Mouse (Mus musculus) spleen, embryonic (tissue): ENCODE measurements around the gene Manf.

Source experiments
- CTCF ChIA-PET: fragments of 350-600 bp; sonication (Branson Sonifier 250); formaldehyde crosslinking; loops from one replicate; lab custom pipeline; 2022; lab: Charles Lee

Gene Manf

DNA sequence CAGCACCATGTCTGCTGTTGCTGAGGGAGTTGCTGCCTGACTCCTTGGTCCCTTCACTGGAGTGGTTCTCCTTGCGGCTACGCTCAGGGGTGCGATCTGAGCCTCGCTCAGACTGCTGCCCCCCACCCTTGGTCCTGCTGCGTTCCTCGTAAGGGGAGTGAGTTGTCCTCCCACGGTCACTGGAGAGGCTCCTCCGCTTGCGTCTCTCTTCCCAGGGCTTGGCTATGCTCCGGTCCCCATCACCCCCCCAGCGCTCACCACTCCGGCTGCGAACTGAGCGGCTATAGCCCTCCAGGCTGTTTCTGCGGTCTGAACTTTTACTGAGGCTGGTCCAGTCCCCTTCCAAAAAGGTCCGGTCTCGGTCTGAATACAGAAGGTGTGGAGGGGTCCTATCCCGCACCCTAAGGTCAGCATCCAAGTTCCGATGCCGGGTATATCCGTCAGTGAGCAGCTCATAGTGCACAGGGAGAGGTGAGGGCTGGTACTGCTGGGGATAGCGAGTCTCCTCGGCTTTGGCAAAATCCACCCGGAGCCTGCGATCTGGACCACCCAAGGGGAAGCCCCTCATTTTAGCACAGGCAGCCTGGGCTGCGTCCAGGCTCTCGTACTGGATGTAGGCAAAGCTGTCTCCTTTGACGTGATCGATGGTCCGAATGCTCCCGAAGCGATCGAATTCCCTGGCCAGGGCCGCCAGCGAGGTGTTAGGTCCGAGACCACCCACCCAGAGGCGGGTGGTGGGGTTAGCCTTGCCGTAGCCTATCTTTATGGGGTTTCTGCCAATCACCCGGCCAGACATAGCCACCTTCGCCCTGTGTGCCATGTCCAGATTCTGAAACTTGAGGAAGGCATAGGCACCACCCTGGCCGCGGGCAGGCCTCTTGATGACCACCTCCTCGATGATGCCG is 6.5 kb downstream of the Manf start:
- CTCF ChIA-PET = no interaction called here

DNA sequence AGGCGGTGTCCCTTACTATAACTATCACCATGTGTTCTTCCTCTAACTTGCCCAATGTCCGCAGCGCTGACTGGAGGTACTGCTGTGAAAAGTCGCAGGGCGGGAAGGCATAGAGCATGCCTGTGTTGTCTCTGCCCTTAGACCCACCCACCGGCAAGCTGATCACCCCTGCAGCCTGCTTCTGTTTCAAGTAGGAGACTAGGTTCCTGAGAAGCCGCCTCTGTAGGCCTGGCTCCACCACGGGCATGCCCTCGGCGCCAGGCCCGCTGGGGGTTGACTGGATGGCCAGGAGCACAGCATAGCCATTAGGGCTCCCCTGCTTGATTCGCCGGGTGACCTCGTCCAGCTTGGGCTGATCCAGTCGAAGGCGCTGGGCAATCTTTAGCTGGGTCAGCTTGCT is 7.5 kb downstream of the Manf start:
- CTCF ChIA-PET = no interaction called here

DNA sequence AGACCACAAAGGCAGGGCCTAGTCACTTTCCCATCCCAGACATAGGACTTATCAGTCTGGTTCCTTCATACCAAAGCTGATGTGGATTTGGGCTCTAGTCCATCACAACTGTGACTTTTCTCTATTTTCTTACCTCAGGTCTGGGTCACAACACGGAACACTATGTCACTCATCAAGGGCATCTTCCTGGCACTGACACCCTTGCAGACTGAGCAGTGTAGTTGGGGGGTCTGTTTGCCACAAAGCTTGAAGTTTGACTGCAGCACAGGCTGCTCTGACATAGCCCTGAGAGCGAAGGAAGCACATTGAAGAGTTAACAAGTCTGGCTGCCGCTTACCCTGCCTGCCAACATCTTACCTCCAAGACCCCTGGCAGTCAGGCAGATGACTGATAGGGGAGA is 8.7 kb downstream of the Manf start:
- CTCF ChIA-PET = no interaction called here

DNA sequence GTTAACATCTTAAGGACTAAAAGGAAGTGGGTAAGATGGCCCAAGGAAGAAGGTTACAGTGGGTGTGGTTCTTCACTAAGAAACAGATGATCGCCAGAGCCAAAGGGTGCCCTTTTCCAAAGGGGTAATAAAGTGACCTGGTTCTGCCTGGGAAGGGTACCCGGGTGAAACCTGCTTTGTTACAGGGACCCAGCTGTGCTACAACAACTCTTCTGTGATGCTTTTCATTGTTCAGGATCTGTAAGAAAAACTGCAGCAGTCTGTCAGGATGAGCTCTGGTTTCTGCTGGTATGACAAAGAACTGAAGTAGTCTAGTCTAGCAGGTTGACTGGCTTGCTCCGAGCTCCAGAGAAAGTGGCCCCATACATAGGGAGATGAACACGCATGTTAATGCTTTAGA is 9.6 kb downstream of the Manf start:
- CTCF ChIA-PET = no interaction called here

DNA sequence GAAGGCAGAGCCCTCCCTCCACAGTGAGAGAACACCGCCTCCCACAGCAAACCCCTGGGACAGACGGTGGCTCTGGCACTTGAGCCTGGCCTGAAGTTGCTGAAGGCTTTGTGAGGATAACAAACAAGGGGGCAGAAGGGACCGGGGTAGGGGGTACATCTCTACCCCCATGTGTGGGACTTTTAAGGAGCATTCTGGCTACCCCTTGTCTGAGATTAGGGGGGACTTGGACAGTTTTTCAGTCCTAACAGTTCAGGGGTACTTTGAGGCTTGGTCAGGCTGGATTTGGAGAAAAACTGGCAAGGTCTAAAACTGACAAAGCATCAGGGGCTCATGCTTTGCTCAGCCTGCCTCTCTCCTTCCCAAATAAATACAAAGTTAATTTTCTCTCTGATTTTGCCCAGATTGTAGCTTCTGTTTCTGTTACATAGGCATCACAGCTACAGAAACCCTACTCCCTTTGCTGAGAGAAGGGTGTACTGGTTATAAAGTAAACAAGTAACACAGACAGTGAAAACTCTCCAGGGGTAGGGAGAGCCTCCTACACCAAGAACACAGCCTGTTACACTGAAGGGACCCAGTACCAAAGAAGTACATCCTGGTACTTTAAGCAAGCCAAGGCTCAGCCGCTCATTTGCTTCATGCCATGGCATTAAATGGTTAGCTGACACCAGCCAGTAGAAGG is 10.6 kb downstream of the Manf start:
- CTCF ChIA-PET = no interaction called here

DNA sequence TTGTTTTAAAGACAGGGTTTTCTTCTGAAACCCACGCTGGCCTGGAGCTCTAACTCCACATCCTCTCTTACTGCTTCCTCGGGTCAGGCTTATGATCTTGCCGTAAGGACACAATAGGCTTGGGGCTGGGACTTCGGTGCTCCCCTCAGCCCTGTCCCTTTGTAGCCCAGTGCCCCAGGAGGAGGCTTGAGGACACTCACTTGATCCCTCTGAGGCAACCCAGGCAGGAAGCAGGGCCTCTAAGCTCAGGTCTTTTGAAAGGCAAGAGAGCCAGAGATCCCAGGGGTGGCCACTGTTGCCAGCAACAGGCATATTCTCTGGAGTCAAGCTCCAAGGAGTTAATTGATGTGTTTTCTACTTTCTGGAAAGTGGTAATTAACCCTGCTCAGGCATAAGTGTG is 12.3 kb downstream of the Manf start:
- CTCF ChIA-PET = no interaction called here

DNA sequence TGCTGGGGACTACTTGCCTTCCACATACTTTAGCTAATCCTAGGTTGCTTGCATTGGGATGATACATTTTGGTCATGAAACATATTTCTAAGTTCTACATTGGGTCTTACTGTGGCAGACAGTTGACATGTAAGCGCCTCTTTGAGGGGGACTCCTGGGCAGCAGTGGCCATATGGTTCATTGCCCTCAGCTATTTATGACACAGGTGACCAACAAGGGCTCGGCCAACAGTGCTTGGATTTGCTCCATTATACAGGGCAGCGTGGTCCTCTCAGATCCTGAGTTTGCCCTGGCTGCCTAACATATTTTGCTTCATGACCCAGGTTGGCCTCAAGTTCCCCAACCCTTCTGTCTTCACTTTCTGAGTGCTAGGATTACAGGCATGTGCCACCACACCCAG is 15.1 kb downstream of the Manf start:
- CTCF ChIA-PET = no interaction called here

DNA sequence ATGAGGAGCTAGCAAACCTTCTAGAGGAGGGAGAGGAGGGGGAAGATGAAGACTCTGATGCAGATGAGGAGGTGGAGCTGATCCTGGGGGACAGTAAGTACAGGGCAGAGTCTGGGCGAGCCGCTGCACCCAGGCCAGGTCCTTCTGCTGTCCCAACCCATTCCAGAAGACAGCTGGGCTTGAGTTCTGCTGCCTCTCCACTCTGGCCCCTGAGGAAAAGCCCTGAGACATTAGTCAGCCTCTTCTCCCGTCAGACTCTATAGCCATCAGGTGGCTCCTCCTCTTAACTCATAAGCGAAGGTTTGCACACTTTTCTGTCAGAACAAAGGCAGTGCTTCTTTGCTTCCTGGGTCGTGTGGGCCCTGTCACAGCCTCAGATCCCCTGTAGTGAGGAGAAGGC is 17.6 kb downstream of the Manf start:
- CTCF ChIA-PET = interaction anchor here (0.6 kb wide), 1 partner anchor 19 kb away, joined by 11 read pairs; no protein-coding TSS in a partner anchor

DNA sequence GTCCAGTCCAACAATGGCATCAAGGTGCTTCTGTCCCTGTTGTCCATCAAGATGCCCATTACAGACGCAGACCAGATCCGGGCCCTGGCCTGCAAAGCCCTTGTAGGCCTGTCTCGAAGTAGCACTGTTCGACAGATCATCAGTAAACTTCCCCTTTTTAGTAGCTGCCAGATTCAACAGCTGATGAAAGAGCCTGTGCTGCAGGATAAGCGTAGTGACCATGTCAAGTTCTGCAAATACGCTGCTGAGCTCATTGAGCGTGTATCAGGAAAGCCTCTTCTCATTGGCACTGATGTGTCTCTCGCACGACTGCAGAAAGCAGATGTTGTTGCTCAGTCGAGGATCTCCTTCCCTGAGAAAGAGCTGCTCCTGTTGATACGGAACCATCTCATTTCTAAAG is 33.7 kb downstream of the Manf start:
- CTCF ChIA-PET = no interaction called here

DNA sequence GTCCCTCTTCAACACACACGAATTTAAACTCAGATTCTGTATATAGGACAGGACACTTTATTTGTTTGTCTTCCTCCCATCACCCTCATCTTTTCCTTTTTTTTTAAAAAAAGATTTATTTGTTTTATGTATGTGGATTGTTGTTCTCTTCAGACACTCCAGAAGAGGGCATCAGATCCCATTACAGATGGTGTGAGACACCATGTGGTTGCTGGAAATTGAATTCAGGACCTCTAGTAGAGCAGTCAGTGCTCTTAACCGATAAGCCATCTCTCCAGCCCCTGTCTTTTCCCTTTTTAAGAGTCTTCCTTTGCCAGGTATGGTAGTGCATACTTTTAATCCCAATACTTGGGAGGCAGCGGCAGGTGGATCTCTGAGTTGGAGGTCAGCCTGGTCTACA is 35.1 kb downstream of the Manf start:
- CTCF ChIA-PET = interaction anchor here (0.7 kb wide), 1 partner anchor 36 kb away, joined by 3 read pairs; no protein-coding TSS in a partner anchor

DNA sequence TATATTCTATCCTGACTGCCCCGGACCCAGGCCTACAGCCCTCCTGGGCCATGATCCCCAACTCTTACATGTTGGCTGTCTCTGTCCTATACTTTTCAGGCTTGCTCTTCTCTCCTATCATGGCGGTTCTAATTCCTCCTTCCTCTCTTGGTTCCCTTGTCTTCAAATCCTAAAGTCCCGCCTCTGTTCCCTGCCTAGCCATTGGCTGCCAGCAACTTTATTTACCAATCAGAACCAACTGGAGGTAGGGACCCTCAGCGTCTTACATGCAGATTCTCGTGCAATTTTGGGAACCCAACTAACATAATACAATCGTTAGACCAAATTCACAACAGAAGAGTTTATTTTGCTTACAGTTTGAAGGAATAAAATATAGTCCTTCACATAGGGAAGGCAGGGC is 49.0 kb downstream of the Manf start:
- CTCF ChIA-PET = interaction anchor here (0.7 kb wide), 1 partner anchor 944 kb away, joined by 3 read pairs; no protein-coding TSS in a partner anchor

DNA sequence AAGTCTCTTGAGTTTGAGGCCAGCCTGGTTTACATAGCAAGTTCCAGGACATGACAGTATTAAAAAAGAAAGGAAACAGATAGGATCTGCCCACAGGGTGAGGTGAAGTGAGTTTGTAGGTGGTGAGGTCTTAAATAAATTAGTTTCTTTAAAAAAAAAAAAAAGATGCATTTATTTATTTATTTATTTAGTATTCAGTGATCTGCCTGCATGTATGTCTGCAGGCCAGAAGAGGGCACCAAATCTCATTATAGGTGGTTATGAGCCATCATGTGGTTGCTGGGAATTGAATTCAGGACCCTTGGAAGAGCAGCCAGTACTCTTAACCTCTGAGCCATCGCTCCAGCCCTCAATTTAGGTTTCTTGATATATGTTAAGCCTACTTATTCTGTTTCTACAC is 51.2 kb downstream of the Manf start:
- CTCF ChIA-PET = no interaction called here

DNA sequence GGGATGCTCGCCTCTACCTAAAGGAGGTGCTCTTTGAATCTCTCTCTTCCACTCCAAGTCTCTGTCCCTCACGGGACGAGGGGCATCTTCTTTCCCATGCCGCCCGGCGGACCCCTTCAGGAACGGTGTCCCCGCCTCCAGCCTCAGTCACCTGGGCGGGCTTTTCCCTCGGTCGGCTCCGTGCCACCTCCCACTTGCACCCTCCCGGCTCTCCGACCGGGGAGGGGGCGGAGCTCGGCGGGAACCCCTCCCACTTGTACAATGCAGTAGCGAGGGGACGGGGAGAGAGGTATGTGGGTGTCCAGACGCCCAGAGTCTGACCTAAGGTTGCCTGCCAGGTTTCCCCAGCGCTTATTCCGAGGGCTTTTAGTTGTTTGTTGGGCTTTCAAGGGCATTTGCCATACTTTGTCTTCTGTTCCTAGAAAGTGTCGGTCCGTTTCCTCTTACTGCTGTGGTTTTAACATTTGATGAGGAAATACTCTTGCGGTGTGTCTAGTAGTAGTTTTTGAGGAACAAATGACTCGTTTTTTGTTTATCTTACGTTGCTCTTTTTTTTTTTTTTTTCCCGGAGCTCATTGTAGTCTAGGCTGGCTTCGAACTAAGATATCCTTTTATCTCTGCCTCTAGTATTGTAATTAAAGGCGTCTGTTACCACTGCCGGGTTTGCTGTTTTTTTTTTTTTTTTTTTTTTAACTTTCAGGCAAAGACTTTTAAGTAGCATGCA is 69.2 kb downstream of the Manf start:
- CTCF ChIA-PET = interaction anchor here (0.6 to 1.1 kb wide), 2 partner anchors 80 to 138 kb away, joined by 3 read pairs; no protein-coding TSS in a partner anchor

DNA sequence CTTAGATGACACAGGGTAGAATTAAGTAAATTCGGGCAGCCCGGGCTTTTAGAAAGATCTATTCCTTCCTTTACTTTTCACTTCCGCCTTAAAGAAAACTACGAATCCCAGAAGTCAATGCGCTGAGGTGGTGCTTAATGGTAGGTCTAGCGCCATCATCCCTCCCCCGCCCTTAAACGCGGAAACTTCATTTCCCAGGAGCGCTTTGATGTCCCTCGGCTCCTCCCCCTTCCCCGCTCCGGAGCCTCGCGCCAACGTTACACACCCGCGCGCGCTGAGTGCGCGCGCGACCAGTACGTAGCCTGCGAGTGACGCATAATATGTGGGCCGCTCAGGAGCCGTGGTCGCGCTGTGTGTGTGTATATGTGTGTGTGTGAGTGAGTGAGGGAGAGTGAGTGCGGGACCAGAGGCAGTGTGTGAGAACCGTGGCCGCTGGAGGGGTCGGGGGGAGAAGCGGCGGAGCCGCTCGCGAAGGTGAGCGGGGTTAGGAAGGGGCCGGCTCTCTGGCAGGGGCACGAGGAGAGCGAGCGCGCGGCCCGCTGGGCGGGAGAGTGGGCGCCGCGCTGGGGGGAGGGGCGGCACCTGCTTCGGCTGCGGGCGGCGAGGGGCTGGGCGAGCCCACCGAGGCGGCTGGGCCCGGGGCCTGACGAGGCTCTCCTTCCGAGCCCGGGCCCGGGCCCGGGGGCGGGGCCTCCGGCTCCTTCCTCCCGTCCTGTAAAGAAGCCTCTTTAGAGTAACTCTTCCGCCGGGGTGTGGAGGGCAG is 70.0 kb downstream of the Manf start, which contains the start of gene Dcaf1:
Gene Dcaf1 (plus strand): TSS at position 257 of the 763 bp plus-strand sequence.
- CTCF ChIA-PET = interaction anchor here (1.1 kb wide), 1 partner anchor 137 kb away, joined by 3 read pairs; no protein-coding TSS in a partner anchor

DNA sequence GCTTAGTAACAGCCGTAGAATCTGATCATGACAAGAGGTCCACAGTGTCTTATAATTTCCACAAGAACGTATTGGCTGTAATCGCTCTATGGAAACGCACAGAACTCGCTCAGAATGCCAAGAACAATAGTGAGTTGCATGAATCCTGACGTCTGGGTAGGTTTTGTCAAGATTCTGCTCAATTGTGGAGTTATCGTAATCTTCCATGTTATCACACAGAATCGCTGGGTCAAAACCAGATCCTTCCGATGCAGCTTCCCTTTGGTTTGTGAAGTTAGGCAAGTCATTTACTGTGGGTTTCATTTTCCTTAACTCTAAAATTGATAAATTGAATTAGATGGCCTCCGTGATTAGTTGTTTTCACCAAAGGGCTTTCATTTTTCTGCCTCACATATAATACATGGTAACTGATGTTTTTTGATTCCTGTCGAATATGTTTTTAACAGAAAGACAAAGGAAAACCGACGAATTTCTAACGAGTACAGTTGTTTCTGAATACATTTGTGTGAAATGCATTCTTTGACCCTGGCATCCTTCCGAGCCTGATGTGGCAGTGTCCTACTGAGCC is 70.6 kb downstream of the Manf start:
- CTCF ChIA-PET = no interaction called here

DNA sequence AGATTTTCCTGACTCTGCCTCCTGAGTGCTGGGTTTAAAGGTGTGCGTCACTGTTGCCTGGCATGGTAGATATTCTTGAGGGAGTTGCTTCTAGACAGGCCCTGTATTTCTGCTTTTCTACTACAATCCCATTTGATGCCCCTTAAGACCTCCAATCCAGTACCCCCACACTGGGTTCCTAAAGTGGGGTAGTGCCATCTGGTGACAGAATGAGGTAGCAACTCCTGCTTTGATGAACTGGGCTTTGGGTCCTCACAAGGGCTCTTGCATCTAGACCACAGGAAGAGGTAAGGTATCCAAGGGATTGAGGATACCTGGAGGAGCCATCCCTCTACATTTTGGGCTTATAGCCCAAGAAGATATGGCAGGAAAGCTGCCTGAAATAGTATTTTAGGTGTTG is 72.6 kb downstream of the Manf start:
- CTCF ChIA-PET = interaction anchor here (0.8 kb wide), 1 partner anchor 32 kb away, joined by 3 read pairs; no protein-coding TSS in a partner anchor

DNA sequence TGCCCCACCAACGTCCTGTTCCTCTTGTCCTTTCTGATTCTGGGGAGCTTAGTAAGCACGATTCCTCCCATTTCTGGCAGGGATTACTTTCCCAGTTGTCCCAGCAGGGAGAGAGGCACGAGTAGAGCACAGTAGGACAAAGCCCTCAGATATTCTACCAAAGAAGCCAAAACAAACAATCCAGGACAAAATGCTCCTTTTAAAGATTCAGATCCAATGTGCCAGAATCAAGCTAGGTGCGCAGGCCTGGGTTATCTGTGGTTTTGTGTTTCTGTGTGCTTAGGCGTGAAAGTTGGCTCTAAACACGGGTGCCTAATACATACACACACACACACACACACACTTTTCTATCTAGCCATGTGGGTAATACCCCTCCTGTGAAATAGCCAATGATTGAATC is 73.6 kb downstream of the Manf start:
- CTCF ChIA-PET = interaction anchor here (0.7 kb wide), 1 partner anchor 57 kb away, joined by 3 read pairs; no protein-coding TSS in a partner anchor

DNA sequence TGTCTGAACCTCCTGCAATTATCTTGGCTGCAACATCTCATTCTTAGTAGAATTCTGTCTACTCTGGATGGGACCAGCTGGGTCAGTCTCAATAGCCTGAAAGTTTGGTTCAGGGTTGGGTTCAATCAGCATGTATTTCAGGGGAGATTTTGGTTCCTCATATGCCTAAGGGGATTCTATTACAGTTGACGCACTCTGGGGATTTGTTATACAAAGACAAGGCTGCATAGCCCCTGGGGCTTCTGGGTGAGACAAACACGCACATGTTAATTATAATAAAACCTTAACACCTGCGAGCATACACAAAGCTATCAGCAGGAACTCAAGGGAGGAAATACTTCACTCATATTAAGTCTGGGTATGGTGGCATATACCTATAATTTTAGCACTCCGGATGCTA is 85.3 kb downstream of the Manf start:
- CTCF ChIA-PET = no interaction called here

DNA sequence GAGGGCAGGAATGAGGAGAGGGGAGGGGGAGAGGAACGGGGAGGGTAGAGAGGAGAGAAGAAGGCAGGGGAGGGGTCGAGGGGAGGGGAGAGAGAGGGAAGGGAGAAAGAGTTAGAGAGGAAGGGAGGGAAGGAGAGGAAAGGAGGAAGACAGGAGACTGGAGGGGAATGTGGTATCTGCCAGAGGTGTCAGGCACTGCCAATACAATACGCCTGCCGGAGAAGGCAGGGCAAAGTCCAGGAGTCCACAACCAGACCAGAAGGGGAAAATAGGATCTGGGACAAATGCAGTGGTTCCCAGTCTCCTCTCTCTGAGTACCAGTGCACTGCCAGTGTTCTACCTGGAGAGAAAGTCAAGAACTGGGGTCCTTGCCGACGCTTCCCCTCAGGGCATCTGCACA is 100.9 kb downstream of the Manf start:
- CTCF ChIA-PET = no interaction called here

DNA sequence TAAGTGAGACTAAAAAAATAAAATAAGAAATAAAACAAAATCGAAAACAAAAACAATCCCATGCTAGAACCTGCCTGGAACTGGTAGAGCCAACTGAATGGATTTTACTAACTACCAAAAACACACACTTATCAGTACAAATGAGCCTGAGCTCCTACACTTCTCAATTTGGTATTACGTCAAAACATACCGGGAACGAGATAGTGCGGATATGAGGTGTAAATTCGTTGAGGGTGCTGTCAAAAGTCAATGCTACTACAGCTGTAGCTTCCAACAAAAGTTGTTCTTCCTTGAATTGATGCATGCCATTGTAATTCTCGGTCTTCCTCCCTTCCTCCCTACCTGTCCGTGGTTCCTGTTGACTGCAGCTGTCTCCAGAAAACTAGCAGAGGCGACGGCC is 102.4 kb downstream of the Manf start:
- CTCF ChIA-PET = interaction anchor here (0.6 kb wide), 2 partner anchors 24 to 568 kb away, joined by 4 to 8 read pairs; no protein-coding TSS in a partner anchor
